Mouse (Mus musculus) hindbrain, embryonic 13.5 days (tissue): Measurements from ENCODE around the gene Plau. TPM values are rescaled to one million over a fixed set of nuclear protein-coding genes. Genes with fewer than 3 reads are reported as not detected.
A peak's percentile ranks its signal among the peaks of the same experiment; 100 is the strongest.

ENCODE experiments used
- ATAC-seq: fragments of 200-750 bp; cut with Nextera tagmentation; 2 replicates; pipeline ENCODE4 v1.8.0; 2017; ENCODE audit warnings: moderate TSS enrichment; ENCODE audit not compliant: low FRiP score
- H3K27ac ChIP-seq: fragments of 300-500 bp; sonication (generic); 2 replicates; pipeline ENCODE4 v1.5.1; 2015; ENCODE audit warnings: inconsistent platforms, mild to moderate bottlenecking, moderate library complexity
- H3K27me3 ChIP-seq: fragments of 300-500 bp; sonication (generic); 2 replicates; pipeline ENCODE4 v1.6.1; 2015; ENCODE audit warnings: mild to moderate bottlenecking, inconsistent platforms
- H3K36me3 ChIP-seq: fragments of 300-500 bp; sonication (generic); 2 replicates; pipeline ENCODE4 v1.6.1; 2015; ENCODE audit warnings: mild to moderate bottlenecking, inconsistent platforms
- H3K4me1 ChIP-seq: fragments of 300-500 bp; sonication (generic); replicated peaks from 2 replicates; pipeline ENCODE4 v1.6.1; 2015; ENCODE audit warnings: inconsistent platforms
- H3K4me2 ChIP-seq: fragments of 300-500 bp; sonication (generic); 2 replicates; pipeline ENCODE4 v1.6.1; 2015; ENCODE audit warnings: inconsistent platforms, mild to moderate bottlenecking, moderate library complexity
- H3K4me3 ChIP-seq: fragments of 300-500 bp; sonication (generic); 2 replicates; pipeline ENCODE4 v1.5.1; 2015; ENCODE audit warnings: mild to moderate bottlenecking, inconsistent platforms
- H3K9ac ChIP-seq: fragments of 300-500 bp; sonication (generic); 2 replicates; pipeline ENCODE4 v1.6.1; 2015; ENCODE audit warnings: mild to moderate bottlenecking, inconsistent platforms
- H3K9me3 ChIP-seq: fragments of 300-500 bp; sonication (generic); 2 replicates; pipeline ENCODE4 v1.6.1; 2016; ENCODE audit warnings: inconsistent platforms
- WGBS: fragments of 180-500 bp; shearing (Covaris S2); methylation state at CpG from one replicate; pipeline ENCODE4 v1.1.7; 2015; 5-methylcytosine and 5-hydroxymethylcytosine counted together
- polyA plus RNA-seq: library from polyadenylated mRNA; unstranded; fragments of >200 nt; fragmentation: Nextera tagmentation; extraction: Ambion mirVana; gene quantifications from 2 replicates; pipeline ENCODE4 v1.2.1, GENCODE M21; 2015

Plau gene
- polyA plus RNA-seq, 1 experiment from 2014 or later, result 0.40 TPM

DNA sequence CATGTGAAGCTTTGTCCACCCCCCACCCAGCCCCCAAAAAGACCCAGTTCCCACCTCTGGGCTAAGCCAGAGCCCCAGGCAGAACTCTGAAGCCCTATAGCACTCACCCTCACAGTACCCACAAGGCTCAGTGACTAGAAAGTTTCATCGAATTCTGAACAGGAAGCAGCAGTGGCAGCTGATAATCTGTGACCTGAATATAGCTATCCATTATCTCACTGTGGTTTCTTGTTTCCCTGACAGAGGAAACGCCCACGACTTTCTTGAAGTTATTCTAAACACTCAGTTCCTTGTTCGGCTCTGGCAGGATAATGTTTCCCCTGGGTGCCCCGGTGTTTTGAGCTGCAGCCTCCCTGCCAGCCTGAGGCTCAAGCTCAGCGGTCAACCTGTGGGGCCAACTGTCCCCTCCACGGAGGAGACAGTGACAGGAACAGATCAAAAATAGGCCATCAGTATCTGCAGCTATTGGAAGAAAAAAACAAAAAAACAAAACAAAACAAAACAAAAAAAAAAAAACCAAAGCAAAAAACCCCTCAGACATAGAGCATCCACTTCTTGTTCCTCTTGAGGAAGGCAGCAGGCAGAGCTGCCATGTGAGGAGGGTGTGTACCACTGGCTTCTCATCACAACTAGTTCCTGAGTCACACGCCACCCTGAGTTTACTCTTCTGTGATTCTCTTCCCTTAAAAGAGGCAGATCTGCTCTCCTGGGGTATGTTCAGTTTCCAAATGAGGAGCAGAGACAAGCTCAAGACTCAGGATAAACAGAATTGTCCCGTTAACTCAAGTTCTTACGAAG is 48.8 kb downstream of the Plau start:
- Histone ChIP-seq H3K9ac (no peak overlapping the region), H3K27me3 (no peaks in the 10 kb centered on the region), H3K9me3 (no peaks in the 10 kb centered on the region), H3K4me1 (peaks cover 4% of the 10 kb centered on the region; the same call in 1 of the 2 replicates), H3K4me2 (no peak overlapping the region), H3K36me3 (no peaks in the 10 kb centered on the region), H3K4me3 (no peak overlapping the region), H3K27ac (no peak overlapping the region)
- WGBS, result 41% methylated on average over 10 of the region's 10 CpGs
- ATAC-seq, result no peak

- H3K27me3 ChIP-seq, result no peaks in the 10 kb centered on the region
- peaks cover 4% of the 10 kb centered on the region; the same call in 1 of the 2 replicates for H3K4me1 ChIP-seq
- H3K4me2 ChIP-seq, result no peak overlapping the region
- no peak overlapping the region for H3K27ac ChIP-seq
- no peaks in the 10 kb centered on the region for H3K9me3 ChIP-seq
- ATAC-seq, result no peak
- H3K36me3 ChIP-seq, result no peaks in the 10 kb centered on the region
- H3K9ac ChIP-seq, result no peak overlapping the region
- no peak overlapping the region for H3K4me3 ChIP-seq
- 33% methylated on average over 4 of the region's 4 CpGs for WGBS
Measured at GRCm38 (mm10) chr14:20886266-20886665, 49.8 kb downstream of the Plau start.

- H3K36me3 ChIP-seq, result no peaks in the 10 kb centered on the region
- no peak for ATAC-seq
- H3K27me3 ChIP-seq, result no peaks in the 10 kb centered on the region
- H3K9me3 ChIP-seq, result no peaks in the 10 kb centered on the region
- H3K27ac ChIP-seq, result no peak overlapping the region
- WGBS, result 86% methylated on average over 7 of the region's 7 CpGs
- H3K4me1 ChIP-seq, result peaks cover 15% of the 10 kb centered on the region
- no peak overlapping the region for H3K4me3 ChIP-seq
- no peak overlapping the region for H3K9ac ChIP-seq
- no peak overlapping the region for H3K4me2 ChIP-seq
Measured at GRCm38 (mm10) chr14:20887541-20888085, 51.2 kb downstream of the Plau start.

GRCm38 (mm10) chr14:20891941-20892402 is 55.5 kb downstream of the Plau start:
- Histone ChIP-seq H3K4me1 (peaks cover 14% of the 10 kb centered on the region), H3K36me3 (no peaks in the 10 kb centered on the region), H3K27me3 (no peaks in the 10 kb centered on the region), H3K9ac (no peak overlapping the region), H3K4me3 (no peak overlapping the region), H3K4me2 (no peak overlapping the region), H3K27ac (no peak overlapping the region), H3K9me3 (no peaks in the 10 kb centered on the region)
- WGBS, result 44% methylated on average over 9 of the region's 9 CpGs
- ATAC-seq, result 0 out of 2 replicates have a peak, but pooled peaks have one; percentile 54

Other genes with a start within 250 kb of the Plau start
- 9.3 and 12.1 TPM in 2 replicates for gene Usp54, start 195.6 kb upstream of the Plau start, polyA plus RNA-seq
- gene Myoz1, start 180.1 kb upstream of the Plau start, polyA plus RNA-seq, result 0.30 TPM in 1 of 2 replicates, not detected in the other
- gene Synpo2l, start 168.3 kb upstream of the Plau start, polyA plus RNA-seq, result 0.23 and 0.30 TPM in 2 replicates
- 89.8 and 90.0 TPM in 2 replicates for gene Sec24c, start 162.4 kb upstream of the Plau start, polyA plus RNA-seq
- 27.2 and 29.3 TPM in 2 replicates for gene Fut11, start 141.7 kb upstream of the Plau start, polyA plus RNA-seq
- 200 and 204 TPM in 2 replicates for gene Chchd1, start 133.7 kb upstream of the Plau start, polyA plus RNA-seq
- 45.3 and 46.2 TPM in 2 replicates for gene Zswim8, start 129.1 kb upstream of the Plau start, polyA plus RNA-seq
- gene Ndst2, start 102.1 kb upstream of the Plau start, polyA plus RNA-seq, result 16.7 and 19.1 TPM in 2 replicates
- gene Camk2g, start 42.6 kb upstream of the Plau start, polyA plus RNA-seq, result 116 and 131 TPM in 2 replicates
- 15.4 and 17.0 TPM in 2 replicates for gene Vcl, start 92.7 kb downstream of the Plau start, polyA plus RNA-seq
- gene Ap3m1, start 215.8 kb downstream of the Plau start, polyA plus RNA-seq, result 92.4 and 94.5 TPM in 2 replicates
- 42.2 and 42.3 TPM in 2 replicates for gene Adk, start 215.9 kb downstream of the Plau start, polyA plus RNA-seq